Mouse (Mus musculus) spleen, postnatal 0 days (tissue): ENCODE measurements around the gene Cyb561a3. TPM values are rescaled to one million over a fixed set of nuclear protein-coding genes. Genes with fewer than 3 reads are reported as not detected.

Source experiments
- polyA plus RNA-seq: library from polyadenylated mRNA; unstranded; fragments of >200 nt; fragmentation: Nextera tagmentation; extraction: Ambion mirVana; gene quantifications from 2 replicates; pipeline ENCODE4 v1.2.1, GENCODE M21; 2015

Cyb561a3 gene
- 17.8 and 25.7 TPM in 2 replicates for polyA plus RNA-seq

DNA sequence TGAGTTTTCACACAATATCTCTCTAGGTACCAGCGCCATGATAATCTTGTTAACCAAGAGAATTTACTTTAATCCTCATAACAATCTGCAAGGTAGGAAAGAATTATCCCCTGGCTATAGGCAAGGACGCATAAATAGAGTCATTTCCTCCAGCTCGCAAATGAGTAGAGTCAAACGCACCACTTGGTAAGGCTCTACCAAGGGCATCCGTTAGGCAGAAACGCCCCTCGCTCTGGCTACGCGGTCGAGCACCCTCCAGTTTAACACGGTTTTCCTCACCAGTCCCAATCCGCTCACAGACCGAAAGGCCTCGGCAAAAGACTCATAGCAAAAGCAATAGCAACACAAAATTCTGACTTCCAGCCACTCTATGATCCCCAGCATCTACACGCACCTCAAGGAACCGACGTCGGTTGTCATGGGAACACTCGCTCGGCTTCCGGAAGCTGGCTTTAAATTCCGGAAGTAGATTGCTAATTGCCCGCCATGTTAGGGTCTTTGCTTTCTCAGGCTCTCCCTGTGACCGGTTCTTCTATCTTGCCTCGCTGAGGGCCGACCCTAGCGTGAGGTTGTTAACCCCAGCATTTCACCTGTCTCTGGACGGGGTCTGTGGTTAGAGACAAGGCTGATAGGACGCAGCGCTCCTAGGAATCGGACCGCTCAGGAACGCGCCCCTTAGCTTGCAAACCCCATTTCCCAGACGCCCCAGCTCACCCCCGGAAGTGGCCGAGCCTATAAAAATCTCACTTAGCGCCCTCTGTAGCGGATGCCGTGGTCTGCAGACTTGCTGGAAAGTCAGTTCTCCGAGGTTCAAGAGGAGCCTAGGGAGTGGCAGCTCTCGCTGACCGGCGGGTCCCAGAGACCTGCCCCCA is at the start of gene Cyb561a3, which contains the start of gene Tmem138:
Gene Cyb561a3 (plus strand): TSS at position 483 of the 872 bp plus-strand sequence.
Gene Tmem138 (minus strand): TSS at position 673 of the 872 bp plus-strand sequence.

DNA sequence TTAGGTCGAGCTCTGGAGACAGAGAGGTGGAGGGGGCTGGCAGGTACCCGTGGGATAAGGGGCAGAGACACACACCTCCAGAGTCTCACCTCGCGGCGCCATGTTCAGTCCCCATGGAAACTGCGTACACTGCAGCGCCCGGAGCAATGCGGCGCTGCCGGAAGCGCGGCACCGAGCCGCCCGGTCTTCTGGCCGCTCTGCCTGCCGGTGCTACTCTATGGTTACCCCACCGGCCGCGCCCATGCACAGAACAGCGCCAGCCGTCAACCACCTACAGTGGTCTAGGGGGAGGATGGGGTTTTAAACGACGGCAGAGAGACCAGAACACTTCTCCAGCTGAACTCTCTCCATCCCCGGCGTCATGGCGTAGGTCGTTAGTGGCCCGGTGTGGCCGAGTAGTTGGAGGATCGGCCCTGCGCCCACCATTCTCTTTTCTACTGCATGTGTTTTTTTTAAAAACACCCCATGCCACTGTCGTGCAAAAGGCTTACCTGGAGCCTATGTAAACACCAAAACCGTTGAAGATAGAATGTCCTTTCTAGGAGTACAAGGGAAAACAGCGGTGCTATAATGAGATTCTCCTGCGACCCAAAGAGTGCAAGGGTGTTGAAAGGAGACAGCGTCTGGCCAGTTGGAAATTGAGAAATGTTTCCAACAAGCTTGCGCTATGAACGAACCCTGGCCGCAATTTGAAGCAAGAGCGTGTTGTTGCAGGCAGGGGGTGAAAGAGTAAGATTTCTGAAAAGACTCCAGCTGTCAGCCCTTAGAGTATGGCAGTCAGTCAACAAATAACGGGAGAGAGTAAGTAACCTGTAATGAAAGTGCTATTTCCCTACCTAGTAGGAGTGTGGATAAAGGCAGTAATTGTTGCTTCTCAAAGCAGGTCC is 21.1 kb upstream of the Cyb561a3 start, which contains the start of gene Tmem216:
Gene Tmem216 (minus strand): TSS at position 615 of the 887 bp plus-strand sequence.

DNA sequence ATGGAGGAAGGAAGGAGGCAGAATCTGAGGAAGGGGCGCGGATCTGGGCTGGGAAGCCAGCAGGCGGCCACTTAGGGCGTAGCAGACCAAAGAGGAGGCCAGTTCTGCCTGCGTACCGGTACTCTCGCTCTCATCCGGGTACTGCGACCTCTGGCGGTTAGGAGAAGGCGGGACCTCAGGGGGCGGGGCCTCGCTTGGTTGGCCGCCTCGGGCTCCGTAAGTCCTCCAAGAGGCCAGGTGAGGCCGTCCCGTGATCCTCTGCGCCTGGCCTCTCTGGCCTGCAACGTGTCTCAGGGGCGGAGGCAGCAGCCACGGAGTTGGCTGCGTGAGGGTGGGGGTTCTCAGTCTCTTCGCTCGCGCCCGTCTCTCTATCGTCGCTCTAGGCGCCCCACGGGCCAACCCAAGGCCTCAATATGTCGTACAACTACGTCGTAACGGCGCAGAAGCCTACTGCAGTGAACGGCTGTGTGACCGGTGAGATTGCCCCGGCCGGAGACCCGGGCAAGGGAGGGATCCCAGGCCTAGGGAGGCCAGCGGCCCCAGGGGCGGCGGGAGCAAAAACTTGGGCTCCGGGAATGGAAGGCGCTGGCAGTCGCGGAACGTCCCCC is 28.4 kb downstream of the Cyb561a3 start, which contains the start of the genes Ddb1 and Tkfc:
Gene Ddb1 (plus strand): TSS at position 35 of the 608 bp plus-strand sequence.
Gene Tkfc (minus strand): TSS at position 362 of the 608 bp plus-strand sequence.

DNA sequence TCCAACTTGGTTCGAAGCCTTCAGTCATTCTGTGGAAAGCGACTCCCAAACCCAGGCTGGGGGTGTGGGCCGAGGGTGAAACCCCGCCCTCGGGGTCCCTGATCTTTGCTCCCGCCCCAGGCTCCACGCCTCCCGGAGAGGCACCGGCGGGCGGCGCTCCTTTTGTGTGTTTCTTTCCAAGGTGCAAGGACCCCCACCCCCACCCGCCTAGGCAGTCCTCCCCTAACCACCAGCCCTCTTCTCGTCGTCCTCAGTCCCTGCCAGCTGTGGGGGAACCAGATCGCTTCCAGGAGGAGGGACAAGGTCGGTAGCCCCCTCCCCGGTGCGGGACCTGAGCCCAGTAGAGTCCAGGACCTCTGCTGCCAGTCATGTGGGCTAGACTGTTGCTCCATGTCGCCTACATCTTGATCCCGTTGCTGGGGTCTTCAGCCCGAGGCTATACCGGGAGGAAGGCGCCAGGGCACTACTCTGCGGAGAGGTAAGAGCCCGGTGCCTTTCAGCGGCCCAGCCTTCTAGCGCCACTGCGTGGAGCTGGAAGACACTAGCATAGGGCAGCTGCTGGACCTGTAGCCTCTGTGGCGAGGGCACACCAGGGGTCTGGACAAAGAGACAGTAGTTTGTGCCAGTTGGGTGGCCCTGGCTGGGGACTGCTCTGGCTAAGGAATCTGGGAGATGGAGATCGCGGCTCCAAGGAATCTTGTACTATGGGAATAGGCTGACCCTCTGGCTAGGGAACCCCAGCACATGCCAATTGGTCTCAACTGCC is 57.3 kb downstream of the Cyb561a3 start, which contains the start of gene Vwce:
Gene Vwce (plus strand): TSS at position 108 of the 766 bp plus-strand sequence.

Other genes starting within 250 kb of the Cyb561a3 start
- 0.16 and 0.28 TPM in 2 replicates for gene Syt7, start 188.1 kb upstream of the Cyb561a3 start, polyA plus RNA-seq
- 0.13 and 0.22 TPM in 2 replicates for gene Lrrc10b, start 119.7 kb upstream of the Cyb561a3 start, polyA plus RNA-seq
- gene Ppp1r32, start 94.2 kb upstream of the Cyb561a3 start, polyA plus RNA-seq, result 0.16 and 0.19 TPM in 2 replicates
- 17.7 and 22.0 TPM in 2 replicates for gene Cpsf7, start 51.9 kb upstream of the Cyb561a3 start, polyA plus RNA-seq
- 36.7 and 44.0 TPM in 2 replicates for gene Sdhaf2, start 51.0 kb upstream of the Cyb561a3 start, polyA plus RNA-seq
- 23.3 and 25.9 TPM in 2 replicates for gene Tmem216, start 20.9 kb upstream of the Cyb561a3 start, polyA plus RNA-seq
- 20.1 and 22.3 TPM in 2 replicates for gene Tmem138, start 190 bp downstream of the Cyb561a3 start, polyA plus RNA-seq
- 127 and 136 TPM in 2 replicates for gene Ddb1, start 28.2 kb downstream of the Cyb561a3 start, polyA plus RNA-seq
- 4.8 and 5.8 TPM in 2 replicates for gene Tkfc, start 28.5 kb downstream of the Cyb561a3 start, polyA plus RNA-seq
- gene Vwce, start 57.0 kb downstream of the Cyb561a3 start, polyA plus RNA-seq, result 0.35 and 1.0 TPM in 2 replicates
- 0.45 and 1.4 TPM in 2 replicates for gene Pga5, start 100.9 kb downstream of the Cyb561a3 start, polyA plus RNA-seq
- 14.7 and 15.2 TPM in 2 replicates for gene Vps37c, start 111.6 kb downstream of the Cyb561a3 start, polyA plus RNA-seq
- gene Cd5, start 161.8 kb downstream of the Cyb561a3 start, polyA plus RNA-seq, result 0.32 and 0.67 TPM in 2 replicates